Mouse (Mus musculus) forebrain, embryonic 12.5 days (tissue): Measurements from ENCODE around the gene Il24. TPM values are rescaled to one million over a fixed set of nuclear protein-coding genes. Genes with fewer than 3 reads are reported as not detected.

ENCODE experiments used
- ATAC-seq: fragments of 200-750 bp; cut with Nextera tagmentation; 2 replicates; pipeline ENCODE4 v1.8.0; 2017; ENCODE audit warnings: moderate TSS enrichment; ENCODE audit not compliant: low FRiP score
- H3K27ac ChIP-seq: fragments of 300-500 bp; sonication (generic); 2 replicates; pipeline ENCODE4 v1.5.1; 2016; ENCODE audit warnings: mild to moderate bottlenecking
- H3K27me3 ChIP-seq: fragments of 300-500 bp; sonication (generic); 2 replicates; pipeline ENCODE4 v1.6.1; 2016; ENCODE audit warnings: mild to moderate bottlenecking
- H3K36me3 ChIP-seq: fragments of 300-500 bp; sonication (generic); replicated peaks from 2 replicates; pipeline ENCODE4 v1.6.1; 2016; ENCODE audit warnings: mild to moderate bottlenecking
- H3K4me1 ChIP-seq: fragments of 300-500 bp; sonication (generic); 2 replicates; pipeline ENCODE4 v1.6.1; 2016
- H3K4me2 ChIP-seq: fragments of 300-500 bp; sonication (generic); 2 replicates; pipeline ENCODE4 v1.6.1; 2016; ENCODE audit warnings: mild to moderate bottlenecking, moderate library complexity
- H3K4me3 ChIP-seq: fragments of 300-500 bp; sonication (generic); replicated peaks from 2 replicates; pipeline ENCODE4 v1.5.1; 2016; ENCODE audit warnings: mild to moderate bottlenecking
- H3K9ac ChIP-seq: fragments of 300-500 bp; sonication (generic); 2 replicates; pipeline ENCODE4 v1.6.1; 2016; ENCODE audit warnings: mild to moderate bottlenecking
- H3K9me3 ChIP-seq: fragments of 300-500 bp; sonication (generic); 2 replicates; pipeline ENCODE4 v1.6.1; 2016
- WGBS: fragments of 180-500 bp; shearing (Covaris S2); methylation state at CpG from one replicate; pipeline ENCODE4 v1.1.7; 2016; 5-methylcytosine and 5-hydroxymethylcytosine counted together
- polyA plus RNA-seq: library from polyadenylated mRNA; unstranded; fragments of >200 nt; fragmentation: Nextera tagmentation; extraction: Ambion mirVana; gene quantifications from 2 replicates; pipeline ENCODE4 v1.2.1, GENCODE M21; 2016

The Il24 gene
- polyA plus RNA-seq, 1 experiment from 2014 or later, result not detected

GRCm38 (mm10) chr1:130841621-130842020, 45.6 kb downstream of the Il24 start:
- no peak for ATAC-seq
- no peaks in the 10 kb centered on the region for H3K9me3 ChIP-seq
- H3K9ac ChIP-seq, result no peak overlapping the region
- H3K27ac ChIP-seq, result no peak overlapping the region
- no peak overlapping the region for H3K4me3 ChIP-seq
- H3K4me2 ChIP-seq, result no peak overlapping the region
- H3K36me3 ChIP-seq, result no peaks in the 10 kb centered on the region
- H3K27me3 ChIP-seq, result no peaks in the 10 kb centered on the region
- no peaks in the 10 kb centered on the region for H3K4me1 ChIP-seq
- 92% methylated on average over 7 of the region's 7 CpGs for WGBS

GRCm38 (mm10) chr1:130840599-130841379, 46.5 kb downstream of the Il24 start:
- no peaks in the 10 kb centered on the region for H3K27me3 ChIP-seq
- H3K4me1 ChIP-seq, result no peaks in the 10 kb centered on the region
- no peaks in the 10 kb centered on the region for H3K36me3 ChIP-seq
- no peak for ATAC-seq
- H3K4me3 ChIP-seq, result no peak overlapping the region
- no peak overlapping the region for H3K9ac ChIP-seq
- no peaks in the 10 kb centered on the region for H3K9me3 ChIP-seq
- 86% methylated on average over 8 of the region's 8 CpGs for WGBS
- H3K4me2 ChIP-seq, result no peak overlapping the region
- no peak overlapping the region for H3K27ac ChIP-seq

GRCm38 (mm10) chr1:130838288-130838687, 49.0 kb downstream of the Il24 start:
- Histone ChIP-seq H3K4me2 (no peak overlapping the region), H3K27ac (no peak overlapping the region), H3K4me1 (no peaks in the 10 kb centered on the region), H3K9ac (no peak overlapping the region), H3K27me3 (no peaks in the 10 kb centered on the region), H3K4me3 (no peak overlapping the region), H3K9me3 (no peaks in the 10 kb centered on the region), H3K36me3 (no peaks in the 10 kb centered on the region)
- 65% methylated on average over 6 of the region's 6 CpGs for WGBS
- no peak for ATAC-seq

GRCm38 (mm10) chr1:130835161-130835936, 51.9 kb downstream of the Il24 start:
- H3K9ac ChIP-seq, result no peak overlapping the region
- H3K27ac ChIP-seq, result no peak overlapping the region
- no peak overlapping the region for H3K4me3 ChIP-seq
- no peak overlapping the region for H3K4me2 ChIP-seq
- ATAC-seq, result no peak
- H3K9me3 ChIP-seq, result no peaks in the 10 kb centered on the region
- H3K36me3 ChIP-seq, result no peaks in the 10 kb centered on the region
- H3K4me1 ChIP-seq, result no peaks in the 10 kb centered on the region
- WGBS, result 92% methylated on average over 6 of the region's 6 CpGs
- no peaks in the 10 kb centered on the region for H3K27me3 ChIP-seq

GRCm38 (mm10) chr1:130832230-130833149, 54.8 kb downstream of the Il24 start:
- H3K4me3 ChIP-seq, result no peak overlapping the region
- no peak overlapping the region for H3K4me2 ChIP-seq
- H3K27ac ChIP-seq, result no peak overlapping the region
- H3K9ac ChIP-seq, result no peak overlapping the region
- ATAC-seq, result no peak
- no peaks in the 10 kb centered on the region for H3K27me3 ChIP-seq
- H3K4me1 ChIP-seq, result no peaks in the 10 kb centered on the region
- H3K36me3 ChIP-seq, result no peaks in the 10 kb centered on the region
- no peaks in the 10 kb centered on the region for H3K9me3 ChIP-seq
- WGBS, result 79% methylated on average over 5 of the region's 5 CpGs

Other genes with a start within 250 kb of the Il24 start
- not detected in 2 replicates for gene C4bp, start 225.8 kb downstream of the Il24 start, polyA plus RNA-seq
- not detected in 2 replicates for gene Gm29427, start 171.7 kb downstream of the Il24 start, polyA plus RNA-seq
- gene Yod1, start 170.1 kb downstream of the Il24 start, polyA plus RNA-seq, result 18.0 and 18.9 TPM in 2 replicates
- 14.0 and 14.3 TPM in 2 replicates for gene Pfkfb2, start 158.2 kb downstream of the Il24 start, polyA plus RNA-seq
- gene AA986860, start 155.5 kb downstream of the Il24 start, polyA plus RNA-seq, result 0.33 and 0.45 TPM in 2 replicates
- gene Fcamr, start 86.6 kb downstream of the Il24 start, polyA plus RNA-seq, result not detected in 2 replicates
- gene Pigr, start 60.8 kb downstream of the Il24 start, polyA plus RNA-seq, result not detected in 2 replicates
- gene Fcmr, start 21.8 kb downstream of the Il24 start, polyA plus RNA-seq, result not detected in 2 replicates
- not detected in 2 replicates for gene Il20, start 24.0 kb upstream of the Il24 start, polyA plus RNA-seq
- not detected in 2 replicates for gene Il19, start 52.7 kb upstream of the Il24 start, polyA plus RNA-seq
- not detected in 2 replicates for gene Il10, start 132.4 kb upstream of the Il24 start, polyA plus RNA-seq
- gene Mapkapk2, start 210.4 kb upstream of the Il24 start, polyA plus RNA-seq, result 51.0 and 55.3 TPM in 2 replicates